Mouse (Mus musculus) spleen, postnatal 4 days (tissue): ENCODE measurements around the gene Rcsd1.

Source experiments
- DNase-seq, 2 experiments: peaks; one replicate each; pipeline ENCODE4 v3.0.0; 2022; ENCODE audit warnings: low spot score in 2 of 2

Rcsd1 gene

DNA sequence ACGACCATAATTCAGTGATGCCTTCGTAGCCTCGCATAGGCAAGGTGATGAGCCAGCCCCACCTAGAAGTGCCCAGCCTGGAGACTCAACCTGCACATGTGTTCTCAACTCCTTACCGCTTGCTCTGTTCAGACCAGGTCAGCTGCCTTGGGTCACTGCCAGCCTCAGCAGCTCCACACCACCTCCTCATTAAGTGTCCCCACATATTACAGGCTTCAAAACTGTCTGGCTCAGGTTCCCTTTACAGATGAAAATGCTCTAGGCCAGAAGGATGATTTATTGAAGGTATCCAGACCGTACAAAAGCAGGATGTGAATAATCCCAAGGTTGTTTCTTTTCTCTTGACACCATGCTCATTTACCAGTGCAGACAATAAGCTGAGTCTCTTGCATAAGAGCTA, 83.7 kb downstream of the Rcsd1 start:
- DNase-seq, result no peak

DNA sequence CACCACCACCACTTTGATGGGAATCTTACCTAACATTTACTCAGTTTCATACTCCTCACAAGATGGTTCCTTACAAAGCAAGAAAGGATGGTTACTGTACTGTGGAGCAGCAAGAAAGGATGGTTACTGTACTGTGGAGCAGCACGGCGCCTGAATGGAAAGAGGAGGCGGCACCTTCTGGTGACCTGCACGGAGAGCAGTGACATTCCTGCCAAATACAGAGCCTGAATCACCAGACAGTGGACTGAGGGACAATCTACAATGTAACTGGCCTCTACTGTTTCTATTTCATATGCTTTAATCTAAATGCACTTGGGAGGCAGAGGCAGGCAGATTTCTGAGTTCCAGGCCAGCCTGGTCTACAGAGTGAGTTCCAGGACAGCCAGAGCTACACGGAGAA, 84.5 kb downstream of the Rcsd1 start:
- no peak for DNase-seq

DNA sequence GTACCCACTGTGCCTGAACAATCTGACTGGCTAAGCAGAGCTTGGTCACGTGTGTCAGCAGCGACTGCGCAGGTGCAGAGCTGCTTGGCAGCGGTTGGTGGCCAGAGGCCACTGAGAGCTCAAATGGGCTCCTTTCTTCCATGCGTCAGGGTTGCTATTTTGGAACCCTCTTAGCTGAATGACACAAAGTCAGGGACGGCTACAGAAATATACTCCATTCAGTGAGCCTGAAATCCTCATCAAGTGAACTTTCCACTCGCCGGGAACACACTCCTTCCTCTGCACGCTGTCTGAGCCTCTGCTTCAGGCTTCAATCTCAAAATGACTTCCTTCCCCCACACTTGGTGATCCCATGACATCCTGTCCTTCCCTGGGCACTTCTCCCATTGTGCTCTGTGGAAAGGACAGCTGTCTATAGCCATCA, 91.3 kb downstream of the Rcsd1 start:
- no peak for DNase-seq

DNA sequence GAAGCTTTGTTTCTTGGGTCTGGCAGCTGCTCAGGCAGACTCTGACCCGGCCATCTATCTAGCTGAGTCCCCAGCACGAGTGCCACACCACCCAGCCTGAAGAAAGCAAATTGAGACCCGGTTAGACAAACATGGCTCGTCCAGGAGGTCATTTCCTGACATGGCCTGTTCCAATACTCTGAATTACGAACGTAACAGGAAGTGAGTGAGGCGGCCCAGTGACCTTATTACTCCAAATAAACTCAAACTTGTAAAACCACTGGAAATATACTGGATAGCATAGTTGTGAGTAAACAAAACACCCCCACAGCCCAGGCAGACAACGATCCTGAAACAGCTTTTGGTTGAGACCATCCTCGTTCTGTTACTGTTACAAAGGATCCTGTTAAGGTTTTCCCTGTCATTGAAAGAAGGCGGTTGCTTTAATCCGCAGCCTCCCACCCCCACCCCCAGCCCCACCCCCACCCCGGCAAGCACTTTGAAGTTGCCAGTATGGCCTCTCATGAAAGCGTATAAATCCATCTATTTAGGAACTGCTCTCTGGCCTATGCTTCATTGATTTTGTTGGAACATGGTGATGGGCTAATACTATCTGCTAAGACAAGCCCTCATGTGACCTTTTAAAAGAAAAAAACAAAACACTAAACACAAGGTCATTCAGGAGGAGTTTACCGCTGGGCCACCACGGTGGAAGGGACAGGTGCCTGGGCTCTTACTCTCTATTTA, 92.2 kb downstream of the Rcsd1 start:
- DNase-seq, result no peak

DNA sequence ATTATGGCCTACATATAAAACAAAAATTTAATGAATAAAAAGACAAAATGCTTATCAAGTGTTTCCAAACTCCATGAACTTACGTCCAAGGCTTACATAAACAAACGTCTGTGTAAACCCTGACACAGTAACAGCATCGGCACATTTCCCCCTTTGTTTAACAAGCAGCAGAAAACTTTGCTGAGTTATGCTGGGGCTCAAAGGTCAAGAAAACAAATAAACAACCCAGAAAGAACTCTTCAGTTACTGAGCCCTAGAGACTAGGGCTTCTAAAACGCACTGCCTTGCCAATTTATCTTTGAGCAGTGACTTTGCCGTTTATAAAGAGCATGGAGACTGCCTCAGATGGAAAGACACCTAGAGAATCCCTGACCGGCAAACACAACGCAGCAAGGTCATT, 92.9 kb downstream of the Rcsd1 start:
- no peak for DNase-seq

DNA sequence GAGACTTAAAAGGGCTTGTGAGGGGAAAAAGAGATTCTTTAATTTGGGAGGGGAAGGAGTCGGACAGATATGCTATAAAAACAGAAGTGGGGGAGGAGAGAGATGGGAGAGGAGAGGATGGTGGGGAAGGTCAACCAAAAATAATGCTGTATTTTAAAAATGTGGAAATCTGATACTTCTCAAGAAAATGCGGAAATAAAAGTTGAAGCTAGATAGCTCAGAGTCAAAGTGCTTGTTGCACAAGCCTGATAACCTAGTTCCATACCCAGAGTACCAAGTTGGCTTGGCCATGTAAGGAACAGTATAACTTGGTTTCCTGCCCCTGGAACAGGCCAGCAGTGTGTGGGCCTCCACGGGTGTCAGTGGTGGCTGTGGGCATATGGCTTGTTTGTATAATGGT, 94.8 kb downstream of the Rcsd1 start:
- DNase-seq, result no peak

DNA sequence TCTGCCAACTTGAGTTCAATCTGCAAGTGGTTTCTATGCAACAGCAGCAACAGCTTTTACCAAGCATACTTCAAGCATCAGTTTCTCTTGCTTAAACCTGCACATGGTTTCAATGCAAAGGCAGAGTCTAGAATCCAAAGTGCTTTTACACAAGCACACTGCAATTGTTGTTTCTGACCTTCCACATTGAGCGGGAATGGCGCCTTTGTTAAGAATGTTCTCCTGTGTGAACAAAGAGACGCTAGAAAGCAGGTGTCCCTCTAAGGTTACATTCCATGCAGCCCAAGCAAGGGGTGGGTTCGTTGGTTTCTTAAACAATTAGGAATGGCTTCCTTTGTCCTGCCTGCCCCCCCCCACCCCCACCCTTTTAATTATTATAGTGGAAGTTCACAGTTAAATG, 95.6 kb downstream of the Rcsd1 start:
- DNase-seq, result no peak

DNA sequence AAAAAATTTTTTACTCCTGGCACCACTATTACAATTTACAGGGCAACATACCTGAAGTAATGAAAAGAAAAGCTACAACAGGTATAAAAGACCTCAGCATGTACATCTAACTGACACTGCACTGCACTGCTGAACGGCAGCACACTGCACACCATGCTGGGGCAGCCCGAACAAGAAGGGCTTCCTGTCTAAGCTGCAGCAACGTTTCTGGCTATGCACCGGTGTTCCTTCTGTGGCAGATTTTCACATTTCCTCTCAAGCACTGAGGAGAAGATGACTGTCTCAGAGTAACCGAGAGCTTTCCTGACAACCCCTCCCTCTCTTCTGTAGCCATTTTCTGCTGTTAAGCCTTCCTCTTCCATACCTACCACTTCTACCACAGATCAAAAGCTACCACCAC, 96.8 kb downstream of the Rcsd1 start:
- DNase-seq, result no peak

DNA sequence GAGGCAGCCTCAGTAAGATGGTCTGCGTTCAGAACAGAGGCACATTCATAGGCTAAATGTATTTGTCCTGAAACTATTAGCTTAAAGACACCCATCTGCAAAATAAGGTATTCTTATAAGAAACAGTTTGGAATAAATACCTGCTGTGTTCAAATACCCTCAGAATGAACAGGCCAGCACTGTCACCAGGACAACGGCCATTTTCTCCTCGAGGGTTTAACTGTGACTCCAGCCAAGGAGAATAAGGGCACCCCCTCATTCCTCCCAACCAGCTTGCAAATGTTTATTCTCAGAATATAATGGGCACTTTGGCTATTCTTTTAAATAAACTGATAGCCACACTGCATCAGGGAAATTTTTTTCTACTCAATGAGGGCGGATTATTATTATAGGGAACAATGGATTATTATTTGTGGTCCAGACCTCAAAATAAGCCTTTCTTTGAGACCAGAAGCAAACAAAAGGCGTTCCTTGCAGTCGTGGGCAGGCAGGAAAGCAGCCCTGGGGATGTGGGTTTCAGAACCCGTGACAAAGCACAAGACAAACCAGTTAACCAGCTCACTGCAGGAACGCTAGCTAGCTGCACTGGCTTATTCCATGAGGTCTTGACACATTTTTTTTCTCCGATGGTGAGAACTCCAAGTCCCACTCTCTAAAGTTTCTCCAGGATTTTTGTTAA, 99.1 kb downstream of the Rcsd1 start:
- DNase-seq, result no peak

DNA sequence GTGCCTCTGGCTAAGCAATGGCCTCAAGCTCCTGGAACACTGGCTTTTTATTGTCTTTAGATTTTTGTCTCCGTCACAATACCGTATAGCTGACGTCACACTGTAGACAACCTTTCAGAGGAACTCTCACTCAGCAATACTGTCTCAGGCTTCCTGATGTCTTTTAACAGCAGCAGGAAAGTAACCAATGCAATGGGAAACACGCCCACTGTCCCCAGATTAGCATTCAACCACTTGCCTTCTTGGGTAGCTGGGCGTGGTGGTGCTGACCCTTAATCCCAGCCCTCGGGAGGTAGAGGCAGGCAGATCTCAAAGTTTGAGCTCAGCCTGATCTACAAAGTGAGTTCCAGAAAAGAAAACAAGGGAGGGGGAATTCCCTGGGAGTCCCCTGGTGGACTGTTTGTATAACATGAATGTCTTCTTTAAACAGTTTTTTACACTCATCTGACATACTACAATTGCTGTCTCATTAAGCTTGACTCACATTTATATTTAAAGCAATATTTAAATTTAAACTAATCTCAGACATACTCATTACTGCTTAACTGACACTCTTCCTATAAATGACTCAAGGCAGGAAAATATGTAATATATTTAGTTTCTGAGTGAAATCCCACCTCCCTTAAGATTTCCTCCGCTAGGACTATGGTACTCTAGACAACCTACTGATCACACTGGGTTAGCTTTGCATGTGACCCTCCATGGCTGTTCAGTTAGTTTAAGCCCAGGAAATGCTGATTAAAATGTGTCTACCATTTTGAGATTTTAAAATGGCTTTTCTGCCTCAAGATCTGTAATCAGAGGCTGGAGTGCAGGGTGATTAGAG, 99.8 kb downstream of the Rcsd1 start:
- no peak for DNase-seq

DNA sequence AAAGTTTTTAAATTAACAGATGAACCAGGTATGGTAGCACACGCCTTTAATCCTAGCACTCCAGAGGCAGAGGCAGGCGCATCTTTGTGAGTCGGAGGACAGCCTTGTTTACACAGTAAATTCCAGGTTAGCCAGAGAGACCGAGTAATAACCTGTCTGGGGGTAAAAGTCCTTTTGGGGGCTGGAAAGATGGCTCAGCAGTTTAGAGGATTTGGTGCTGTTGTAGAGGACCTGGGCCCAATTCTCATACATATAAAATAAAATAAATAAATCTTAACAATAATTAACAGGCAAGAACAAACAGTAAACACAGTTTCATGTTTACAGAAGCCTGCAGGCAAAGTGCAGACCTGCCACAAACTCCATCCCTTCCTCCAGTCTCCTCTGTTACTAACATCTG, 100.7 kb downstream of the Rcsd1 start:
- no peak for DNase-seq

DNA sequence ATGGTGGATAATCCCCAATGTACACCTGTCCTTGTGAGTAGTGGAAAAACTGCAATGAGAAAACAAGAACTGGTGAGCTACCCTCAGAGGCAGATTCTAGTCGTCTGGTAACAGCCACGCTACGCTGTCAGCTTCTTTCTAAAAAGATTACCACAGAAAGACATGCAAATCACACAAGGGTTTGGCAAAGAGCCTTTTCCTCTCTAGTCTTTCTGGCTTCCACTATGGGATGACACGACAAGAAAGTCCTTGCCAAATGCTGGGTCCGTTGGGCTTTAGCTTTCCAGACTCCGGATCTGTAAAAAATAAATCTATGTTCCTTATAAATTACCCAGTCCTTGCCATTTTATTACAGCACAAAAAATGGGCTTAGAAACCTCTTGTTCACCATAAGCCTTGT, 103.8 kb downstream of the Rcsd1 start:
- no peak for DNase-seq

DNA sequence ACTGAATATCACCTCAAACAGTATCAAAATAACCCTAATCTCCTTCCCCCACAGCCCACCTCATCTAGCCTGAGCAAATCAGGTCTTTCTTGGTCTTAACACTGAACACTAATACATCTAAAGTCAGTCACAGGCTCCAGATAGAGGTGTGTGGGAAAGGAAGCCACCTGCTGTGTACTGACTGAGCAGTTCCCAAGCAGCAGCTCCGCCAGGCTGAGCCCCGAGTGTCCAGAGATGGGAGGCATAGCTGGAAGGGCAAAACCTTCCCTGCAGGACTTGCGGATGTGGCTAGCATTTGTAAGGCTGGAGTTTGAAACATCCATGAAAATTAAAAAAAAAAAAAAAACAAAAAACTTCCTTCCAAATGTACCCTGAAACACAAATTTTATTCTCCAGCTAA, 104.4 kb downstream of the Rcsd1 start:
- no peak for DNase-seq

DNA sequence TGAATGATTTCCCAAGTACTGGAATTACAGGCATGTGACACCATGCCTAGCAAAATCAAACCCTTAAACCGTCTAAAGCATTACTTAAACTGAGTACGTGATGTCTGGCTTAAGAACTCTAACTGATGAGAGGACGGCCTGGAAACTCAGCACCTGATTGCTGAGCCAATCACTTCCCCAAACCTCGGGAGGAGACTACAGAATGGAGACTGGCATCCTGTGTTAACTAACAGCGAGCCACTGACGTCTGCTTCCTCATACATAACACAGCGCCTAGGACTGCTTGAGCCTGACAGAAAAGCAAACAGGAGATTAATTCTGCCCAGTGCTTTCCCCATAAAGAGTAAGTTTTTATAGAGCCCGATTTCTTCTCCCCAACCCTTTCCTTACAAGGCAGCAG, 105.4 kb downstream of the Rcsd1 start:
- no peak for DNase-seq

DNA sequence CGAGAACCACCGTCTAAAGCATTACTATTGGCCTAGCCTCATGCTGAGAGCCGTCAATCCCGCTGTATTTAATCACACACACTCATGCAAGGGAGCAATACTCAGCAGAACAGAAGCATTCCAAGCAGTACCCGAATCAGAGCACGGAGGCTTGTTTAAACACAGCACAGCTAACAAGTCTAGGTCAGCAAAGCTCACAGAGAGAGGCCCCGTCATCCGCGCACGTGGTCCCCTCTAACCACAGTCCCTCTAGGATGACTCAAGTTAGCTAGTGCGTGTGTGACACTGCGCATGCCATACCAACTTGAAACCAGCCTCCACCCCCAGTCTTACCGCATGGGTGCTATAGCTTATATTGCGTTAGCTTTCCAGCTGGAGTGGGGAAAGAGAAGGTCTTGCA, 106.3 kb downstream of the Rcsd1 start:
- DNase-seq, result no peak

DNA sequence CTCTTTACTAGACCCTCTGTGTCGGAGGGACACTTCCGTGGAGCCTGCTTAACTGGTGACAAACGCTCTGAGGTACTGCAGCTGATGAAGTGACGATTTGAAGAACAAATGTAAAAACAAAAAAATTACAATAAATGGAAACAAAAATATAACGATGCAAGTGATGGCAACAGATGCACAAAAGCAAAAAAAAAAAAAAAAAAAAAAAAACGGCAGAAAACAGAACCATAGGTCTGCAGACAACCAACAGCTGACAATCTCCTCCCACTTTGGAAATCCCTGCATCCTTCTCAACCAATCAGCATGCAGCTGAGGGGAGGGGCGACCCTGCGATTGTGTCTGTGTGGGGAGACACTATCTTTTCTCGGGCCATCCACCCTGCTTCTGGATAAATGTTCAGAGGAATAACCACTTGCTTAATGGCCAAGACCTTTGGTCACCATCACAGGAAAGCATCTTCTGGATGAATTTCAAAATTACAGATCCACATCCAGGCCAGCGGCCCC, 107.7 kb downstream of the Rcsd1 start:
- no peak for DNase-seq
